Mouse (Mus musculus) adrenal gland, adult 8-10 months (tissue): ENCODE data around the gene Cacna1e. TPM values are rescaled to one million over a fixed set of nuclear protein-coding genes. Genes with fewer than 3 reads are reported as not detected.

Source experiments
- DNase-seq: peaks from one replicate; pipeline ENCODE4 v3.0.0; 2022
- total RNA-seq, 4 experiments: library from RNA; stranded (reverse); gene quantifications; 2 replicates each; pipeline ENCODE4 v1.2.4; 2022

Cacna1e gene
- total RNA-seq, 4 experiments from 2014 or later: 0.12 to 0.78 (median 0.50) TPM

- DNase-seq: no peak
These were observed 47.8 kb downstream of the Cacna1e start for GRCm38 (mm10) chr1:154836473-154836872.

GRCm38 (mm10) chr1:154832168-154832539 lies 52.1 kb downstream of the Cacna1e start:
- no peak for DNase-seq

- no peak for DNase-seq
These were observed 52.8 kb downstream of the Cacna1e start for GRCm38 (mm10) chr1:154831269-154832167.

- no peak for DNase-seq
These were observed 54.2 kb downstream of the Cacna1e start for GRCm38 (mm10) chr1:154830051-154830450.

- no peak for DNase-seq
These were observed 61.2 kb downstream of the Cacna1e start for GRCm38 (mm10) chr1:154823098-154823497.

- DNase-seq: no peak
These were observed 63.9 kb downstream of the Cacna1e start for GRCm38 (mm10) chr1:154820422-154820821.

GRCm38 (mm10) chr1:154819960-154820359 lies 64.3 kb downstream of the Cacna1e start:
- DNase-seq: no peak

- no peak for DNase-seq
These were observed 65.6 kb downstream of the Cacna1e start for GRCm38 (mm10) chr1:154818742-154819141.

GRCm38 (mm10) chr1:154816836-154817235 lies 67.5 kb downstream of the Cacna1e start:
- no peak for DNase-seq

- no peak for DNase-seq
These were observed 68.0 kb downstream of the Cacna1e start for GRCm38 (mm10) chr1:154816267-154816666.

GRCm38 (mm10) chr1:154805742-154806141 lies 78.6 kb downstream of the Cacna1e start:
- no peak for DNase-seq

- no peak for DNase-seq
These were observed 79.3 kb downstream of the Cacna1e start for GRCm38 (mm10) chr1:154805038-154805437.

GRCm38 (mm10) chr1:154802301-154802904 lies 81.9 kb downstream of the Cacna1e start:
- DNase-seq: no peak

GRCm38 (mm10) chr1:154799257-154799656 lies 85.0 kb downstream of the Cacna1e start:
- no peak for DNase-seq

- no peak for DNase-seq
These were observed 85.5 kb downstream of the Cacna1e start for GRCm38 (mm10) chr1:154798771-154799170.

GRCm38 (mm10) chr1:154796685-154797084 lies 87.6 kb downstream of the Cacna1e start:
- no peak for DNase-seq

GRCm38 (mm10) chr1:154794518-154794951 lies 89.8 kb downstream of the Cacna1e start:
- no peak for DNase-seq

- DNase-seq: no peak
These were observed 92.6 kb downstream of the Cacna1e start for GRCm38 (mm10) chr1:154791544-154792174.

- DNase-seq: no peak
These were observed 95.8 kb downstream of the Cacna1e start for GRCm38 (mm10) chr1:154788491-154788890.

- DNase-seq: no peak
These were observed 96.2 kb downstream of the Cacna1e start for GRCm38 (mm10) chr1:154788069-154788468.

- no peak for DNase-seq
These were observed 96.9 kb downstream of the Cacna1e start for GRCm38 (mm10) chr1:154787418-154787817.

- DNase-seq: peak; percentile 36
These were observed 98.0 kb downstream of the Cacna1e start for GRCm38 (mm10) chr1:154786243-154786669.

- no peak for DNase-seq
These were observed 99.4 kb downstream of the Cacna1e start for GRCm38 (mm10) chr1:154784862-154785261.
